Mouse (Mus musculus) lung, postnatal 10 days (tissue): ENCODE measurements at regions not wholly inside any gene's neighbourhood (a gene's known extent, or its start where the extent isn't known, plus 50 kb on each side); places are given as distances from the start of the nearest gene placed in this dataset.
"Not testable (repeated sequence)": the region's sequence is repeated elsewhere in the genome, so short reads cannot be mapped to it uniquely, and the experiment has no call there.

Experiments used
- DNase-seq: peaks from one replicate; pipeline ENCODE4 v3.0.0; 2021

DNA sequence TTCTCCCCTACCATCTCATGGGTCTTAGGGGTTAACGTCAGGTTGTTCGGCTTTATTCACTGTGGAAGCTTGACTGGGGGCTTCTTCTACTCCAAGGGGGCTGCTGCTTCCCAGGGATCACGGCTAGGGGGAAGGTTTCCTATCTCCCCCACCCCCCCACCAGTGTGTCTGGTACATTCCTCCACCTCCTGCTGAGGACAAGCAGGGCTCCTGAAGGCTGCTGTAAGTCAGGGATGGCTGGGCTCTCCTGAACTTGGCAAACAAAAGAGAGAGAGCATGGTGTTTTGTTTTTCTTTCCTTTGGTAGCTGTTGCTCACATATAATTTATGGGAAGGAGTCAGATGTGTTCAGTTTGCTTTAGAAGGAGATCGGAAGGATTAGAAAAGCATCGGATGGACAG, 54.7 kb upstream of the Commd3 start:
- DNase-seq = no peak

DNA sequence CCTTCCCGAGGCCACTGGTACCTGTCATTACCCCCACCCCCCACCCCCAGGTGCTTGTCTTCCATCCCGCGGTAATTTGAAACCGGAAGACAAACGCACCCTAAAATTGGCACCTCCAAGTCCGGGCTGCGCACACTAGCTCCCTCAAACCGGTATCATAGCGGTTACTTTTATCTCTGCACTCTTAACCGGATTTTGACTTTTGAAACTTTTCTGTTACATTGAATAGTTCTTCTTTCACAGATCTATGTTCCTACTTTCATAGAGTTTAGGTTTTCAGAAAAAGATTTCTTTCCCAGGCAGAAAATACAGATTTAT, 62.4 kb upstream of the Commd3 start:
- DNase-seq = no peak

DNA sequence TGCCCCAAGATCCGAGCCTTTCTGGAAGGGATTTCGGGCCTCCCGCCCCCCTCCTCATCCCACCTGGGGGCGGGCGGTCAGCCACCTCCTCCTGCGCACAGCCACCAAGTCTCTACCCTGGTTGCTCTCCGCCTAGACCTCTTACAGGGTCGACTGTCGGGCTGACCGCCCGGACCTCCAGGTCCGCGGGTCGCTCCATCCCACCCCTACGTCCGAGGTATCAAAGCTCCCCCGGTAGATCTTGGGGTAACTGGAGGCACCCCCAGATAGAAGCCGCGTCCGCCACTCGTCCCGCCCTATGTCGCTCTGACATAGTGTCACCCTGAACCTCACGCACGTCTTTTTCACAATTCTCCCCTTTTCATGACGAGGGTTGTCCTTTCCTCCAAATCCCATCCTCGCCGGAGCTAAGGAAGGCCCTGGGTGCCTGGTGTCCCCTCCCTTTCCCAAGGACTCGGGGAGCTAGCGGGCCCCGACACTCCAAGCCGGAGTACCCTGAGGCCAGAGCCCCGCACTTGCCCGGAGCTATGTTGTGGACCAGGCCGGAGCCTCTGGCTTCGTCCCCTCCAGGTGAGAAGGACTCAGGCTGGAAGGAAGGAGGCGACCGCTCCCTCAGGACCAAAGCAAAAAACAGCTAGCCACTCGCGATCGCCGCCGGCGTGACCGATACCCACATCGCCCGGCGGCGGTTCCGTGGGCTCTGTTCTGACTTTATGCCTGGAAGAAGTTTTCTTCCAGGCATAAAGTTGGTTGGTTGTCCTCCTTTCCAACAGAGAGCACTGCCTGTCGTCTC, 62.9 kb upstream of the Commd3 start:
- DNase-seq = peak; percentile 6

DNA sequence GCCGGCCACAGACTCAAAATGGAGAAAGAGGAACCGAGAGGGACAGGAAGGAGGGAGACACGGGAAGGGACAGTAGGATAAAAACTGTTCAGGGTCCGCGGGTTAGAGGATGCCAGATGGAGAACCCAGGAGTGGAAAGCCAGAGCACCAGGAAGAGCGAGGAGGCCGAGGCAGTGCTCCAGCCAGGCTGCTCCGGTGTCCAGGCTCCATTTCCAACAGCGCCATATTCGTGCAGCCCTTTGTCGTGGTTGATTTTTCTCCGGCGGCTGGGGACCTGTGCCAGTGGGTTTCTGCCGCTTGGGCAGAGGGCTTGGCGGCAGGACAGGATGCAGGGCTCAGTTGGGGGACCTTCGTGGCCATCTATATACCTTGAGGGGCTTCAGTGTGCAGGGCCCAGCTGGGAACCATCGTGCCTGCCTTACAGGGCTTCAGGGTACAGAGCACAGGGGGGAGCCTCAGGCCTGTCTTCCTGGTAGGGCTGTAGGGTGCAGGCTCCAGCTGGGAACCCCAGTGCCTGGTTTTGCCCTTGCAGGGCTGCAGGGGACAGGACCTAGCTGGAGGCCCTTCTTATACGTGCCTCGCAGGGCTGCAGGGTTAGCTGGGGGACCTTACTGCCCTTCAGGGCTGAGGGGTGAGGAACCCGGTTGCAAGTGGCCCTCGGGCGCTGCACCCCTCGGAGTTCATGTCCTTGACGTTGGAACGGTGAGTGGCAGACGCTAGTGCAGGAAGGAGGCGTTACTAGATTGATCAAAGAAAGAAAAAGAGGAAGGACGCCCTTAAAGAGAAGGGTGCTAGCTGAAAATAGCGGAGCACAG, 63.7 kb upstream of the Commd3 start:
- peak; percentile 31 for DNase-seq

DNA sequence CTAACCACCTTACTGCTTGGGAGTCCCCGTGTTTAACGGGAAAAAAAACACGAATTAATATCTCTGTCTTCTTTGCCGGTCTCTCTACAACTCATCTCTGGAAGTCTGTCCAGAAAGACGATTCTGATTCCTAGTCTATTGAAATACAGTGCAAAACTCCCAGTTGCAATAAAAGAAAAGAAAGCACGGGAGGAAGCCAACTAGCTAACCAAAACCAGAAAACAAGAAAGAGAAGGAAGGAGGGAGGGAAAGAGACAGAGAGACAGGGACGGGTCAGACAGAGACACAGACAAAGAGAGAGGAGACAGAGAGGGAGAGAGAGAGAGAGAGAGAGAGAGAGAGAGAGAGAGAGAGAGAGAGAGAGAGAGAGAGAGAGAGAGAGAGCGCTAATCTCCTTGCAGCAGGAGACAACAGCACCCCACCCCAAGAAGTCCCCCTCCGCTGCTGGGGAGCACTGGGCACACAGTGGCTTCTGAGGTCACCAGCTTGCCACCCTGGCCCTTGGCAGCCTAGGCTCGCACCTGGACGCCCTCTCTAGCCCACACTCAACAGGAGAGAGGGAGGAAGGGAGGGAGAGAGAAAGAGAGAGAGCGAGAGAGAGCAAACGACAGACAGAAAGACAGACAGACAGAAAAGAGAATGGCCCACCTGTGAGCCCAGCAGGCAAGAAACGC, 64.5 kb upstream of the Commd3 start:
- DNase-seq = no peak

DNA sequence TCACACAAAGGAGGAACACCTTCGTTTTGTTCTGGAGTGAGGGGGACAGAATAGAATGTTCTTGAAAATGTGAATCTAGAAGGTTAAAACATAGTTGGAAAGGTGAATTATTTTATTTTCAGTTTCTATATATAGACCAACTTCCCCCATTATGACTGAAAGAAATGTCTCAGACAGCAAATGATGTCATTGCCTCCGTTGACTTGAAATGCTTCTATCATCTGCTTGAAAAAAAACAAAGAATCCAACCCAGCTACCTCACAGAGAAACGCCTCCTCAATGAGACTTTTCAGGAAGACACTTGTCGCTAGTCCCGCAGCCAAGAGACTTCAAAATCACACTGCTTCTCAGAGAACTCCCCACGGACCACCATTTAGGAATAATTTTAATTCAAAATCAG, 65.1 kb upstream of the Commd3 start:
- DNase-seq = peak; percentile 5

DNA sequence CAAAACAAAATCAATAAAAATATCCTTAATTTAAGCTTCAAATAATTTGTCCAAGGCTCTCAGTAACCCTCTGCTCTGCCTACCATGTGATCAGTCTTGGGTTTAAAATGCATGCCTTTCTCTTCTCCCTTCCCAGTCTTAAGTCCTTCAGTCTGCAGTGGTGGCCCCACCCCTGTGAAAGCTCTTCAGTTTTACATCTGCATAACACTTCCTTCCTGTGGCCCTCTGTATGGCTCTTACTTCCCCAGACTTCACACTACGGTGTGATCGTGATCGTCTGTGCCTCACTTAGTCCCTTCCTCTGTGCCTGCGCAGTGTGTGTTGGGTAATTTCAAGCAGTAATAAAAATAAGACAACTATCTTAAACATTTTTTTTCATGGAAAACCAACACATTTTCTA, 80.0 kb upstream of the Commd3 start:
- no peak for DNase-seq

DNA sequence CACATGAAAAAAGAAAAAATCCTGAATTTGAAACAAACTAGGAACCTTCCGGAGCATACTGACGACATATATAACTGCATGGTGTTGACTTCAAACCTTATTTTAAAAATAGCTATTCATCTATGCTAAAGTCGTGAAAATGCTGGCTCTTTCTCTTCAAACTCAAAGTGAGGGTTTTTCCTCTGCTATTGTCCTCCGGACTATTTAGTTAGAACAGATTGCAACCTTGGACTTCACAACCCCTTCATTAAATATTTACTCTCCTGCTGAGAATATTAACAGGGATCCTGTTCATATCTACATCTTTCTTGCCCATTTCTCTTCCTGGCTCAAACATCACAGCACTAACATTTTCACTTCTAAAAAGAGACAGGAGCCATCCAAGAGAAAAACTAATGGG, 84.0 kb upstream of the Commd3 start:
- no peak for DNase-seq

DNA sequence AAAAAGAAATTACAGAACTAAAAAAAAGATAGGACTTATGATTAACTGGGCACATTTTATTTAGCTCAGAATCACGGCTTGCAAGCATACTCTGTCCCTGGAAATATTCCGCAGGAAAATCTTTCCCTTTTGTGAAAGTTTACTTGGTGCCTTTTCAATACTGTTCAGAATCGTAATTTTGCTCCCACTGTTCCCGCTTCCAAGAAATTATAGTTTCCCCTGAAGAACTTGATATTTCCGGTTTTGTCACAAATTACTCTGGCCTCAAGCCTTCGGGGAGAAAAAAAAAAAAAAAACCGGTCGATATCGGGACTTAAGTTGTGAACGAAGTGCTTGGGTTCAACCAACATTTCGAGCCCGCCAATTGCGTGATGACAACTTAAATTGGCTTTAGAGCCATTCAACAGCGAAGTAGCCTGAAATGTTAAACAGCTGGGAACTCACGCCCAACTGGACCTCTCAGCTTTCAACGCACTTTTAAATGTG, 84.4 kb upstream of the Commd3 start:
- peak; percentile 3 for DNase-seq

DNA sequence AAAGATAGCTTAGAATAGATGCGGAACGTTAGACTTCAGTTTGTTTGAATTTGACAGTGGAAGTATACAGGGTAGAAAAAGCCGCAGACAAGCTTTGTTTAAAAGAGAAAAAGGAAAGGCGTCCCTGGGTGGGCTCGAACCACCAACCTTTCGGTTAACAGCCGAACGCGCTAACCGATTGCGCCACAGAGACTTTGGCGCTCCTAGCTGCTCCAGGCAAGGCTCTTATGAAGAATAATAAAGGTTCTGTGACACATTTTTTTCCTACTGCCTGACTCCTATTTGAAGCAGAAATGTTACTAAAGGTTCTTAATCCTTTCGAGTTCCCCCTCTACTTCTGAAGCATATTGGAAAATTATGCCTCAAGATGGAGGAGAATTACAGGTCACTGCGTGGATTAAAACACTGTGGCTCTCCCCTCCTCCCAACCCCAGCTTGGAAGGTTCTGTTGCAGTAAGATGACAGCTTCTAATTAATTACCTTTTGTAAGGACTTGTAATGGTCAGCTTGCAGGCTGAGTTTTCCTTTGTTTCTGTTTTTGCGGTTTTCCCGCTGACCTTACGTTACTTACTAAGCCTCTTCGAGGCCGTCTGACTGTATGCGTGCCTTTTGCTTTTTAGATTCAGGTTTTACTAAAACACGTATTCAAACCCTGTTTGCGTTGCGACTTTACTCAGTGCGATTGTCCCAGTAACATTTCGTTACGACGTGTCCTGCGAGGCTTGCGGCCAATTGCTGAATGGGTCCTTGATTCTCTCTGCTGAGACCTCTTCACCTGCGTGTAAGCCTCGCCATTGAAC, 85.1 kb upstream of the Commd3 start:
- DNase-seq = peak; percentile 80

DNA sequence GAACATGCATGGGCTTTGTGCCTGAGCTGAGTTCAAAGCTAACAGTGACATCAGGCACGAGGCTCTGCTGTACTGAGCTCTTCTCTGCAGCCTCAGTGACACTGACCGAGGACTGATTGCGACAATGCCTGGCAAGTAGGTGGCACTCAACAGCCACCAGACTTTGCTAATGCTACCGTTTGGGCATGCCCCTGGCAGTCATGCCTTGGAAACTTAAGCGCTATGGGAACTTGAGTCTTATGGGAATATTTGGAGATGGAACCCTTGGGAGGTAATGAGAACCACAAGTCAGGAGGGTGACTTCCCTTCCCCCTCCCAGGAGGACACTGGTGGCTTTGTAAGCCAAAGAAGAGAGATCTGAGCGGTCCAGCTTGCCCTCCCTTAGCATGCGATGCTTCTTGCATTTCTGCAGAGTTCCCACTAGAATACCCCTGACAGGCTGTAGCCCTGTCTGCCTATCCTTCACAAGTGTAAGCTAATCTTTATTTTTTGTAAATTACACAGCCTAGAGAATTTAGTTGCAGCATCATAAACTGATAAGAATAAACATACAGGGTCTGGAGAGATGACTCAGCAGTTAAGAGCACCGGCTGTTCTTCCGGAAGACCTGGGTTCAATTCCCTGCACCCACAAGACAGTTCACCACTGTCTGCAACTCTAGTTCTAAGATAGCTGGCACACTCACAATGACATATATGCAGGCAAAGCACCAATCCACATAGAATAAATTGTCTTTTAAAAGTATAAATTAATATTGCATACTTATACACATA, 86.4 kb upstream of the Commd3 start:
- DNase-seq = no peak

DNA sequence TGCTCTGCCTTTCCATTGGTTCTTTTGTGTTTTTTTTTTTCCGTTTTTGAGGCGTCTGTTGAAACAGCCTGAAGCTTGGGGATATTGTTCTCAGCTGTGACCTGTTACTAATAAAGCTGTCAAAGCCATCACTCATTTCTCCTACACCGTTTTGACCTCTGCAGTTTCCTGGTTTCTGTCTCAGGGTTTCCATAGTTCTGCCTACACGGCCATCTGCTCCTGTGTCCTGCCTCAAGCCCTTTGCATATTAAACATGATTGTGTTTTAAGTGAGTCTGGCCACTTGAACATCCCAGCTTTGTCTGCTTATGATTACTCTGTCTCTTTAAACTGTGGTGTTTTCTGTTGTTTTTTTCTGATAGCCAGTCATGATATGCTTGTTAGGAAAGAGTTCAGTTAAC, 114.1 kb upstream of the Commd3 start:
- no peak for DNase-seq

DNA sequence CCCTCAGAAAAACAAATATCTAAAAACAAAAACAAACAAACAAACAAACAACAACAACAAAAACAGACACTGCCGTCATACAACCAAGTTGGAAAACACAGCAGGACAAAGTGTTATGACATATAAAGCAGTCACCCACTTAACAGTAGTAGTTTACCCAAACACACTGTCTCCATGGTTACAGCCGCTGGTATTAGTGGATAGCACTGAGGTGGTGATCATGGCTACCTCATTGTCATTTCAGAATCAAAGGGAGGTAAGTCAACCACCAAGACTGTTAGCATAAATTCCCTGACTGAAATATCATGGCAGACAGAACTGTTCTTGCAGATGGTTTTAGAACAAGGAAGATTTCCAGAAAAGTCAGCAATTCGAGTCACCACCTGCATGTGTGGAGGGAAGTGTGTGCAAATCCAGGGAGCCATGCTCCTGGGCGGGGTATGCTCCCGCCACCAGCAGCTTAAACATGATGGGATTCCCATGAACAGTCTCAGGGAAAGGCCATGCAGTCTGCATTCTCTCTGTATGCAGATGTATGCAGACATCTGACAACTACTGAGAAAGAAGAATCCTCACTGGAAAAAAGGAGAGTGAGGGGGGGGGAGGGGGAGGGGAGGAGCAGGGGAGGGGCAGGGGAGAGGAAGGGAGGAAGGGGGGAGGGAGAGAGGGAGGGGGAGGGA, 124.1 kb upstream of the Commd3 start:
- no peak for DNase-seq

DNA sequence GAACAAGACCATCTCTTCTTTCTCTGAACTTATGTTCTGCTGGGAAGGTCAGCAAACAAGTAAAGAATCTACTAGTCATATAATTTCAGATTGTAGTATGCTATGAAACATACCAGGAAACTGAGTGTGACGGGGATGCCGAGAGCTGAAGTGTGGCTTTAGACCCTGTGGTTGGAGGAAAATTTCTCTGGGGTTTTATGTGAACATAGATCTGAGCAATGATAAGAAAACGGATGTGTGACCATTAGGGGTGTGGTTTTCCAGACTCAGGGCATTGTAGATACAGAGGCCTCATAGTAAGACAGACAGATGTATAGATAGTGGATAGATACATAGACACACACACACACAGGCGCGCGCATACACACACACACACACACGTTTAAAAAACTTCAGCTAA, 131.8 kb upstream of the Dnajc1 start:
- DNase-seq = no peak

DNA sequence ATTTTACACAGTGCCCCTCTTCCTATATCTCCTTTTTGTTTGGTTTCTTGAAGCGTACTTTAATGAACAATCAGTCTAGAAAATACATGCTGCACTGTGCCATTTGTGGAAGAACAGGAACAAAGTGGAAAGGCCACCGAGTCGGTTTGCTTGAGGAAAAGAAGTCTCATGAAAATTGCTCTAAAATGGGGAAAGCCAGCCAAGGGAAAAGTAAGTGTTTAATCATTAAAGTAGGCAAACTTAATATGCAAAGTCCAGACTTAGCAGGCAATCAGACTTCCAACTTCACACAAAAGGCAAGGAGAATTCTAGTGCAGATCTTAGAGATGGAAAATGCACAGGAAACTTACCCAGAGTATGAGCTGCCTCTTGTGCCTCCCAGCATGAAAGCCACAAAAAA, 131.3 kb upstream of the Dnajc1 start:
- DNase-seq = no peak

DNA sequence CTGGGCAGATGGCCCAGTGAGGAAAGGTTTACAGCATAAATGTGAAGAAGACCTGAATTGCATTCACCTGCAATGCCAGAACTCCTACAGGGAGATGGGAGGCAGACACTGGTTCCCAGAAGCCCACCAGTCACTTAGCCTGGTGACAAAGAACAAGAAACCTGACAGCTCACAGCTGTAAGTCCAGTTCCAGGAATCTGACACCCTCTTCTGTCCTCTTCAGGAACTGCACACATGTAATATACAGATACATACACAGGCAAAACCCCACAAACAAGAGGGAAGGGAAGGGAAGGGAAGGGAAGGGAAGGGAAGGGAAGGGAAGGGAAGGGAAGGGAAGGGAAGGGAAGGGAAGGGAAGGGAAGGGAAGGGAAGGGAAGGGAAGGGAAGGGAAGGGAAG, 120.8 kb upstream of the Dnajc1 start:
- peak; percentile 10 for DNase-seq

DNA sequence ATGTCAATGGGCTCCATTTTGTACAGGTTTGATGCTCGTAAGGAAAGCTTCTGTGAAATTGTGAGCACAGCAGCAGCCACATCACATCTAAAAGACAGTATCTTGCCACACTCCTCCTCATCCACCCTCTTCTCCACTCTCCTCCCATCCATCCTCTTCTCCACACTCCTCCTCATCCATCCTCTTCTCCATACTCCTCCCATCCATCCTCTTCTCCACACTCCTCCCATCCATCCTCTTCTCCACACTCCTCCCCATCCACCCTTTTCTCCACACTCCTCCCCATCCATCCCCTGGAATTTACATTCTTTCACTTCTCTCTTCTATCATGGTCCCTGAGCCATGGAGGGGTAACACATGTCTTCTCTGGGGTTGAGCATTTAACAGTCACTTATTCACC, 116.7 kb upstream of the Dnajc1 start:
- DNase-seq = no peak

DNA sequence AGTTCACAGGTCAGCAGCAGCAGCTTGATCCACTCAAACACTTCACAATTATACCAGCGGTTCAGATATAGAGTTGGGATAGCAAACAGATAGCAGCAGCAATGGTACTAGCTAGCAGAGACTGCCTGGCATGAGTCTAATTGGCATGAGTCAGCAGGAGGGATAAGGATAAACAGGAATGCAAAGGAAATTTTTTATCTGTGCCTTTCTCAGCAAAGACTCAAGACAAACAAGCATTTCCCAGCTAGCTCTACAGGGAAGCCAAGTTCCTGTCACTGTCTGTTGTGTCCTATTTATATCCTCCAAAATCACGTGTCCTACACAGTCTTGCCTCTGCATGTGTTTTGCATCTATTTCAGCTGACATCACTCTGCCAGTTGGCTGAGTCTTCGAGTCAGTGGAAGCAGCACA, 80.7 kb upstream of the Dnajc1 start:
- DNase-seq = peak; percentile 52

DNA sequence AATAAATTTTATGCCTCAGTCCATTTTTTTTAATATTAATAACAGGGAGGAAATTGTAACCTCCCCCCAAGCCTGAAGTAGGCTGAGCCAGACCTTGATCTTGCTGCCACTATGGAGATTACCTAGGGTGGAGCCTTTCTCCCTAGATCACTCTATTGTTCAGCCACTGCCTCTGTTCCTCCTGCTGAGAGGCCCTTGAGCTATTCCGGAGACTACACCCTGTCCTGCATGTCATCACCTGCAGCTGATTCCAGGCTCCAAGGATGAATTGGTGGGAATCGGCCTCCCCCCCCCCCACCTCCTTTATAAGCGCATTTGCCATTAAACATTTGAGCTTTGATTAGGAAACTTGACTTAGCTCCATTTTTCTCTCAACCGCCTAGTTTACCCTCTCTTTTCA, 68.3 kb upstream of the Dnajc1 start:
- no peak for DNase-seq

DNA sequence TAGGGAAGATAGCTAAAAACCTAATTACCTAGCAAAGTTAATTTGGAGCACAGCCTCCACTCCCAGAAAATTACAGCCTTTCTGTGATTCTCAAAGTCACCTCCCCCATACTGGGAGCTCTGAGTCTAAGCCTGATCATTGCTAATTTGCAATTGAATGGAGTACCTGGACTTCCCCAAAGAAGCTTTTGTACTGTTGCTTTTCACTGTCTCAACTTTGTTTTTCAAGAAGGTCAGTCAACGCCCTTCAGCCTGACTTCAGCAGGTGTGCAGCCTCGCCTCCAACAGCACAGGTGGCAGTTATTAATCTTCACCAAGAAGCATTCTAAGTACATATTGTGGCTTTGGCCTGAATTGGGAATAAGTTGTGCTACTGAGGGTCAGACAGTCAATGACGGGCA, 67.7 kb upstream of the Dnajc1 start:
- DNase-seq = not testable (repeated sequence)

DNA sequence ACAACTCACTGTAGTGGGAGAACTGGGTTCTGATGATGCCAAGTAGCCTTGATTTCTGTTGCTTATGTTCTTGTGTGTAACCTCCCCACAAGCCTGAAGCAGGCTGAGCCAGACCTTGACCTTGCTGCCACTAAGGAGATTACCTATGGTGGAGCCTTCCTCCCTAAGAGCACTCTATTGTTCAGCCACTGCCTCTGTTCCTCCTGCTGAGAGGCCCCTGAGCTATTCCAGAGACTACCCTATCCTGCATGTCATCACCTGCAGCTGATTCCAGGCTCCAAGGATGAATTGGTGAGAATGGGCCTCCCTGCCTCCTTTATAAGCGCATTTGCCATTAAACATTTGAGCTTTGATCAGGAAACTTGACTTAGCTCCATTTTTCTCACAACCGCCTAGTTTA, 60.8 kb upstream of the Dnajc1 start:
- not testable (repeated sequence) for DNase-seq

DNA sequence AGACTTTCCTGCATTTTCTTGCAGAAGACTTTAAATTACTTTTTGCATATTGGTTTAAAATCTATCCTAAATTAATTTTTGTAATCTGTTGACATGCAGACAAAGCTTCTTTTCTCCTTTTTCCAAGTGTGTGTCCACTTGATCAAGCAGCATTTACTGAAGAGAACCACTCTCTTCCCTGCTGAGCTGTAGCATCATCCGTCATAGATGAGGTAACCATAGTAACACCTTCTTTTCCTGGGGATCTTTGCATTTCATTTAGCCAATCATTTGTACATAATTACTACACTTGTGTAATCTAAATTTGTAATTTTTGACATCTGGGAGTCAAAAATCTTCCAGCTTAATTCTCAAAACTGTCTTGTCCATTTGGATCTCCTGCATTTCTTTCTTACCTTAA, 53.2 kb upstream of the Dnajc1 start:
- DNase-seq = no peak
